Mouse (Mus musculus) stomach, embryonic 14.5 days (tissue): Measurements from ENCODE around the gene Tmtc4. TPM values are rescaled to one million over a fixed set of nuclear protein-coding genes. Genes with fewer than 3 reads are reported as not detected.

Experiments
- ATAC-seq: fragments of 200-750 bp; cut with Nextera tagmentation; 2 replicates; pipeline ENCODE4 v1.8.0; 2017; ENCODE audit warnings: low read depth, moderate TSS enrichment; ENCODE audit not compliant: insufficient number of reproducible peaks, insufficient read depth, low FRiP score
- H3K27ac ChIP-seq: fragments of 300-500 bp; sonication (generic); 2 replicates; pipeline ENCODE4 v1.5.1; 2014; ENCODE audit warnings: mild to moderate bottlenecking, low read length, moderate library complexity, mixed read lengths
- H3K27me3 ChIP-seq: fragments of 300-500 bp; sonication (generic); 2 replicates; pipeline ENCODE4 v1.6.1; 2014; ENCODE audit warnings: low read length, control low read depth, mixed read lengths; ENCODE audit not compliant: control insufficient read depth, insufficient read depth
- H3K36me3 ChIP-seq: fragments of 300-500 bp; sonication (generic); 2 replicates; pipeline ENCODE4 v1.6.1; 2014; ENCODE audit warnings: mild to moderate bottlenecking, control low read depth, low read length, moderate library complexity, mixed read lengths; ENCODE audit not compliant: control insufficient read depth, insufficient read depth
- H3K4me1 ChIP-seq: fragments of 300-500 bp; sonication (generic); 2 replicates; pipeline ENCODE4 v1.6.1; 2014; ENCODE audit warnings: low read length, control low read depth, mixed read lengths; ENCODE audit not compliant: control insufficient read depth, insufficient read depth
- H3K4me2 ChIP-seq: fragments of 300-500 bp; sonication (generic); replicated peaks from 2 replicates; pipeline ENCODE4 v1.6.1; 2014; ENCODE audit warnings: low read depth, low read length, control low read depth
- H3K4me3 ChIP-seq: fragments of 300-500 bp; sonication (generic); 2 replicates; pipeline ENCODE4 v1.5.1; 2014; ENCODE audit warnings: low read depth, low read length, control low read depth
- H3K9ac ChIP-seq: fragments of 300-500 bp; sonication (generic); replicated peaks from 2 replicates; pipeline ENCODE4 v1.6.1; 2014; ENCODE audit warnings: low read depth, mild to moderate bottlenecking, control low read depth, low read length, moderate library complexity, mixed read lengths
- H3K9me3 ChIP-seq: fragments of 300-500 bp; sonication (generic); 2 replicates; pipeline ENCODE4 v1.6.1; 2016; ENCODE audit warnings: low read depth, low read length, control low read depth; ENCODE audit not compliant: control insufficient read depth
- WGBS: fragments of 180-500 bp; shearing (Covaris S2); extraction: QIAGEN DNeasy Blood & Tissue Kit; methylation state at CpG from one replicate; pipeline ENCODE4 v1.1.7; 2014; 5-methylcytosine and 5-hydroxymethylcytosine counted together
- polyA plus RNA-seq: library from polyadenylated mRNA; unstranded; fragments of >200 nt; fragmentation: Nextera tagmentation; extraction: Ambion mirVana; gene quantifications from 2 replicates; pipeline ENCODE4 v1.2.1, GENCODE M21; 2014

The Tmtc4 gene
- polyA plus RNA-seq, 1 experiment from 2014 or later, result 28.6 TPM

GRCm38 (mm10) chr14:122869831-122870230 lies 114.0 kb downstream of the Tmtc4 start:
- no peaks in the 10 kb centered on the region for H3K9me3 ChIP-seq
- H3K4me1 ChIP-seq, result no peaks in the 10 kb centered on the region
- no peak overlapping the region for H3K4me2 ChIP-seq
- no peak overlapping the region for H3K27ac ChIP-seq
- WGBS, result 74% methylated on average over 6 of the region's 6 CpGs
- H3K27me3 ChIP-seq, result no peaks in the 10 kb centered on the region
- no peak for ATAC-seq
- no peak overlapping the region for H3K4me3 ChIP-seq
- H3K36me3 ChIP-seq, result no peaks in the 10 kb centered on the region
- no peak overlapping the region for H3K9ac ChIP-seq

Other genes with a start within 250 kb of the Tmtc4 start
- gene Ggact, start 70.3 kb downstream of the Tmtc4 start, polyA plus RNA-seq, result 29.5 and 31.6 TPM in 2 replicates